Mouse (Mus musculus) intestine, embryonic 14.5 days (tissue): ENCODE data around the gene Reck. TPM values are rescaled to one million over a fixed set of nuclear protein-coding genes. Genes with fewer than 3 reads are reported as not detected.

Experiments used
- ATAC-seq: fragments of 200-750 bp; cut with Nextera tagmentation; replicated peaks from 2 replicates; pipeline ENCODE4 v1.8.0; 2017; ENCODE audit warnings: low read depth, moderate number of reproducible peaks, moderate TSS enrichment, moderate library complexity; ENCODE audit not compliant: low FRiP score, low TSS enrichment
- DNase-seq: peaks from one replicate; pipeline ENCODE4 v3.0.0-alpha.2; 2018; ENCODE audit warnings: low spot score
- H3K27ac ChIP-seq: fragments of 300-500 bp; sonication (generic); 2 replicates; pipeline ENCODE4 v1.5.1; 2014; ENCODE audit warnings: low read depth, mild to moderate bottlenecking, control low read depth
- H3K27me3 ChIP-seq: fragments of 300-500 bp; sonication (generic); replicated peaks from 2 replicates; pipeline ENCODE4 v1.6.1; 2014; ENCODE audit warnings: low read length, control low read depth; ENCODE audit not compliant: control insufficient read depth, insufficient read depth
- H3K36me3 ChIP-seq: fragments of 300-500 bp; sonication (generic); 2 replicates; pipeline ENCODE4 v1.6.1; 2014; ENCODE audit warnings: low read length, control low read depth; ENCODE audit not compliant: control insufficient read depth, insufficient read depth
- H3K4me1 ChIP-seq: fragments of 300-500 bp; sonication (generic); replicated peaks from 2 replicates; pipeline ENCODE4 v1.6.1; 2014; ENCODE audit warnings: low read length, control low read depth, mixed read lengths; ENCODE audit not compliant: control insufficient read depth, insufficient read depth
- H3K4me2 ChIP-seq: fragments of 300-500 bp; sonication (generic); 2 replicates; pipeline ENCODE4 v1.6.1; 2014; ENCODE audit warnings: low read length
- H3K4me3 ChIP-seq: fragments of 300-500 bp; sonication (generic); 2 replicates; pipeline ENCODE4 v1.5.1; 2014; ENCODE audit warnings: low read depth, low read length, control low read depth, mixed read lengths
- H3K9ac ChIP-seq: fragments of 300-500 bp; sonication (generic); 2 replicates; pipeline ENCODE4 v1.6.1; 2014; ENCODE audit warnings: mild to moderate bottlenecking, low read length
- H3K9me3 ChIP-seq: fragments of 300-500 bp; sonication (generic); 2 replicates; pipeline ENCODE4 v1.6.1; 2016; ENCODE audit warnings: low read length, control low read depth; ENCODE audit not compliant: control insufficient read depth
- WGBS: fragments of 180-500 bp; shearing (Covaris S2); extraction: QIAGEN DNeasy Blood & Tissue Kit; methylation state at CpG from one replicate; pipeline ENCODE4 v1.1.7; 2014; 5-methylcytosine and 5-hydroxymethylcytosine counted together
- polyA plus RNA-seq: library from polyadenylated mRNA; unstranded; fragments of >200 nt; fragmentation: Nextera tagmentation; extraction: Ambion mirVana; gene quantifications from 2 replicates; pipeline ENCODE4 v1.2.1, GENCODE M21; 2014

The Reck gene
- polyA plus RNA-seq, 1 experiment from 2014 or later: 27.6 TPM

DNA sequence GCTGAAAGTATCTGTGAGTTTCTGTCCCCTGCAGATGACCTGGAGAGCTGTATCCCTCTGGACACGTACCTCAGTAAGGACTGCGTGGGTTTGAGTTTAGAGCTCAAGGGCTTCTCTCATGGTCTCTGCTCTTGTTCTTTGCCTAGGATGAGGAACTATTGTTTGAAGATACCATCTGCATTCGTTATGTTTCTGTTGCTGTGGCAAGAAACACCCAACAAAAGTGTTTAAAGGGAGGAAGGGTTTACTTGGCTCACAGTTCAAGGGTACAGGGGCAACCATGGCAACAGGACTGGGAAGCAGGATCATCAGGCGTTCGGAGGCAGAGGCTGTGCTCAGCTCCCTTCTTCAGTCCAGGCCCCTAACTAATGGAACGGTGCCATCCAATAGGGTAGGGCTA, 49.8 kb downstream of the Reck start:
- H3K27me3 ChIP-seq: no peaks in the 10 kb centered on the region
- 93% methylated on average over 6 of the region's 6 CpGs for WGBS
- H3K9me3 ChIP-seq: no peaks in the 10 kb centered on the region
- no peak for DNase-seq
- H3K4me3 ChIP-seq: no peak overlapping the region
- no peak for ATAC-seq
- H3K4me1 ChIP-seq: no peaks in the 10 kb centered on the region
- H3K27ac ChIP-seq: no peak overlapping the region
- peaks cover 59% of the 10 kb centered on the region for H3K36me3 ChIP-seq
- no peak overlapping the region for H3K9ac ChIP-seq
- H3K4me2 ChIP-seq: no peak overlapping the region

- Histone ChIP-seq H3K27ac (no peak overlapping the region), H3K4me3 (no peak overlapping the region), H3K4me2 (no peak overlapping the region), H3K4me1 (no peaks in the 10 kb centered on the region), H3K9ac (no peak overlapping the region), H3K27me3 (no peaks in the 10 kb centered on the region), H3K36me3 (peaks cover 60% of the 10 kb centered on the region), H3K9me3 (no peaks in the 10 kb centered on the region)
- DNase-seq: peak; percentile 92
- 15% methylated on average over 3 of the region's 3 CpGs for WGBS
- ATAC-seq: peak; percentile 60; the same call in 1 of the 2 replicates
These were observed 50.4 kb downstream of the Reck start for GRCm38 (mm10) chr4:43925779-43926178.

GRCm38 (mm10) chr4:43927826-43928225, 52.5 kb downstream of the Reck start:
- Histone ChIP-seq H3K4me2 (no peak overlapping the region), H3K27me3 (no peaks in the 10 kb centered on the region), H3K9ac (no peak overlapping the region), H3K4me3 (no peak overlapping the region), H3K4me1 (no peaks in the 10 kb centered on the region), H3K36me3 (peaks cover 74% of the 10 kb centered on the region), H3K9me3 (no peaks in the 10 kb centered on the region), H3K27ac (no peak overlapping the region)
- WGBS: 98% methylated on average over 3 of the region's 3 CpGs
- DNase-seq: no peak
- no peak for ATAC-seq

DNA sequence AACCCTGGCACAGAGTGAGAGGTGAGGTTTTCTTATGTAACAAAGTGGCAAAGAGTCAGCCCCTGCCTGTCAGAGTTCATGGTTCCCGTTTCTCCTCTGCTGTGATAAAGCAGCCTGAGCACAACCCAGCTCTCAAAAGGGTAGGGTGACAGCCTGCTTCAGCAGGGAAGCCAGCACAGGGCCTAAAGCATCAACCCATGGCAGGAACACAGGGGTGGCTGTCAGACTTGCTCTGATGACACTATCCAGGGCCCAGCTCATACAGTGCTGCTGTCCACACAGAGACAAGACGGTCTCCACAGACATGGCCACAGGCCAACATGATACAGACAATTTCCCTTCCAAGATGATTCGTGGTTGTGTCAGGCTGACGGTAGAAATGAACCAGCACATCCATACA, 56.5 kb downstream of the Reck start:
- no peaks in the 10 kb centered on the region for H3K27me3 ChIP-seq
- H3K9ac ChIP-seq: no peak overlapping the region
- H3K4me2 ChIP-seq: no peak overlapping the region
- no peaks in the 10 kb centered on the region for H3K9me3 ChIP-seq
- H3K4me3 ChIP-seq: no peak overlapping the region
- WGBS: 75% methylated on average over 4 of the region's 4 CpGs
- no peaks in the 10 kb centered on the region for H3K4me1 ChIP-seq
- no peak overlapping the region for H3K27ac ChIP-seq
- peaks cover 65% of the 10 kb centered on the region for H3K36me3 ChIP-seq
- DNase-seq (no peak), ATAC-seq (no peak)

DNA sequence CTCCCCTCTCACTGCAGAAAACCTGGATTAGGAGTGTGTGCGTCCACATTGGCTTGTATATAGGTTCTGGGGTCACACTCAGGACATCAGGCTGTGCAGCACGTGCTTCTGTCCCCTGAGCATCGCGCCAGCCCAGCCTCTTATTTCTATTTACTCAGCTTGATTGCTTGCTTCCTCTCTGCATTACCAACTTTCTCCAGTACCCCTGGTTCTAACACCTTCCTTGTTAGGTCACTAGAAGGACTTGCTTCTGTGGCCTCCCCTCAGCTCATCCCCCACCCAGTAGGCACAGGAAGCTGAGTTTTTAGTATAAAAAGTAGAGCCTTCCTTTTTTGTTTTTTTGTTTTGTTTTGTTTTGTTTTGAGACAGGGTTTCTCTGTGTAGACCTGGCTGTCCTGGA, 60.9 kb downstream of the Reck start:
- H3K9ac ChIP-seq: no peak overlapping the region
- H3K4me1 ChIP-seq: no peaks in the 10 kb centered on the region
- H3K4me2 ChIP-seq: no peak overlapping the region
- no peak overlapping the region for H3K27ac ChIP-seq
- WGBS: 80% methylated on average over 4 of the region's 4 CpGs
- no peak overlapping the region for H3K4me3 ChIP-seq
- peaks cover 45% of the 10 kb centered on the region for H3K36me3 ChIP-seq
- no peak for ATAC-seq
- H3K27me3 ChIP-seq: no peaks in the 10 kb centered on the region
- DNase-seq: no peak
- no peaks in the 10 kb centered on the region for H3K9me3 ChIP-seq

- no peak overlapping the region for H3K9ac ChIP-seq
- H3K36me3 ChIP-seq: peaks cover 44% of the 10 kb centered on the region
- H3K27me3 ChIP-seq: no peaks in the 10 kb centered on the region
- no peak overlapping the region for H3K27ac ChIP-seq
- no peak overlapping the region for H3K4me2 ChIP-seq
- DNase-seq (no peak), ATAC-seq (0 out of 2 replicates have a peak, but pooled peaks have one; percentile 8)
- H3K4me1 ChIP-seq: no peaks in the 10 kb centered on the region
- 80% methylated on average over 14 of the region's 14 CpGs for WGBS
- no peak overlapping the region for H3K4me3 ChIP-seq
- no peaks in the 10 kb centered on the region for H3K9me3 ChIP-seq
These were observed 61.7 kb downstream of the Reck start for GRCm38 (mm10) chr4:43936749-43937674.

GRCm38 (mm10) chr4:43941315-43941714, 66.0 kb downstream of the Reck start:
- no peak overlapping the region for H3K27ac ChIP-seq
- ATAC-seq (no peak), DNase-seq (no peak)
- H3K4me2 ChIP-seq: no peak overlapping the region
- H3K36me3 ChIP-seq: peaks cover 49% of the 10 kb centered on the region
- no peaks in the 10 kb centered on the region for H3K4me1 ChIP-seq
- no peak overlapping the region for H3K9ac ChIP-seq
- H3K27me3 ChIP-seq: no peaks in the 10 kb centered on the region
- H3K4me3 ChIP-seq: no peak overlapping the region
- WGBS: 87% methylated on average over 5 of the region's 5 CpGs
- no peaks in the 10 kb centered on the region for H3K9me3 ChIP-seq

DNA sequence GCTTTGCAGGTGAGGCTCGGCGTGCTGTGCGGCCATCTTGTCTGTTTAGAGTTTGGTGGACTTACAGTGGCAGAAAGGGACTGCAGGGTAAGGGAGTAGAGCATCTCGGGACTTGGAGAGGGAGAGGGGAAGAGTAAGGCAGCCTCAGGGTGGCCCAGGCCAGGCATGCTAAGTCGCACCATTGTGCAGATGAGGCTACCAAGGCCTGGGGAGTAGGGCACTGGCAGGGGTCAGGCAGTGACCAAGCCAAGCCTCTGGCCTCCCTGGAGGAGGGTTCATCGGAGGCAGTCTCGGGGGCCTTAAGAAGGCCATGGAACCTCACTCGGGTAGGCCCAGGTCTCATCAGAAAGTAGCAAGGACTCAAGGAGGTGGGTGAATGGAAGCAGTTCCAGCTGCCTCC, 67.1 kb downstream of the Reck start:
- DNase-seq (no peak), ATAC-seq (no peak)
- Histone ChIP-seq H3K4me3 (no peak overlapping the region), H3K4me2 (no peak overlapping the region), H3K4me1 (no peaks in the 10 kb centered on the region), H3K27me3 (no peaks in the 10 kb centered on the region), H3K36me3 (peaks cover 49% of the 10 kb centered on the region), H3K27ac (no peak overlapping the region), H3K9ac (no peak overlapping the region), H3K9me3 (no peaks in the 10 kb centered on the region)
- 87% methylated on average over 8 of the region's 8 CpGs for WGBS

DNA sequence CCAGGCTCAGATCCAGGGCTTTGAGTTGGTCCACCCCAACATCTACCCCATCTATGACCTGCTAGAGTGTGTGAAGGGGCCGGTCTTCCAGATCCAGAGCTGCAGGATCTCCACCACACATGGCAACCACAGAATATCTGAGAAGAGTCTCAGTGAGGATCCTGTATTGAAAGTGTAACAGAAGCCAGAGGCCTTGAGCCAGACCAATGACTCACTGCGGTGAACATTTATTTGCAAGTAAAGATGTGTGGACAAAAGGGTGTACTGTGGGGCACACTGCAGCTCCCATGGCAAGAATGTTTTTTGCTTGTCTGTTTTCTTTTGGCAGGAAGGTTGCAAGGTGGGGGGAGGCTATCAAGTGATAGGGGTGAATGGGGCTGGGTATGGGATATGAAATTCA, 72.2 kb downstream of the Reck start:
- no peaks in the 10 kb centered on the region for H3K27me3 ChIP-seq
- H3K4me3 ChIP-seq: no peak overlapping the region
- H3K4me1 ChIP-seq: no peaks in the 10 kb centered on the region
- 99% methylated on average over 2 of the region's 2 CpGs for WGBS
- H3K27ac ChIP-seq: no peak overlapping the region
- DNase-seq (no peak), ATAC-seq (no peak)
- H3K4me2 ChIP-seq: no peak overlapping the region
- H3K36me3 ChIP-seq: peaks cover 13% of the 10 kb centered on the region
- no peak overlapping the region for H3K9ac ChIP-seq
- H3K9me3 ChIP-seq: no peaks in the 10 kb centered on the region
